Mouse (Mus musculus): Measurements from ENCODE around the gene 5730596B20Rik. TPM values are rescaled to one million over a fixed set of nuclear protein-coding genes. Genes with fewer than 3 reads are reported as not detected.

5730596B20Rik gene
- polyA plus RNA-seq, 1 experiment from 2014 or later, result 1.5 TPM

DNA sequence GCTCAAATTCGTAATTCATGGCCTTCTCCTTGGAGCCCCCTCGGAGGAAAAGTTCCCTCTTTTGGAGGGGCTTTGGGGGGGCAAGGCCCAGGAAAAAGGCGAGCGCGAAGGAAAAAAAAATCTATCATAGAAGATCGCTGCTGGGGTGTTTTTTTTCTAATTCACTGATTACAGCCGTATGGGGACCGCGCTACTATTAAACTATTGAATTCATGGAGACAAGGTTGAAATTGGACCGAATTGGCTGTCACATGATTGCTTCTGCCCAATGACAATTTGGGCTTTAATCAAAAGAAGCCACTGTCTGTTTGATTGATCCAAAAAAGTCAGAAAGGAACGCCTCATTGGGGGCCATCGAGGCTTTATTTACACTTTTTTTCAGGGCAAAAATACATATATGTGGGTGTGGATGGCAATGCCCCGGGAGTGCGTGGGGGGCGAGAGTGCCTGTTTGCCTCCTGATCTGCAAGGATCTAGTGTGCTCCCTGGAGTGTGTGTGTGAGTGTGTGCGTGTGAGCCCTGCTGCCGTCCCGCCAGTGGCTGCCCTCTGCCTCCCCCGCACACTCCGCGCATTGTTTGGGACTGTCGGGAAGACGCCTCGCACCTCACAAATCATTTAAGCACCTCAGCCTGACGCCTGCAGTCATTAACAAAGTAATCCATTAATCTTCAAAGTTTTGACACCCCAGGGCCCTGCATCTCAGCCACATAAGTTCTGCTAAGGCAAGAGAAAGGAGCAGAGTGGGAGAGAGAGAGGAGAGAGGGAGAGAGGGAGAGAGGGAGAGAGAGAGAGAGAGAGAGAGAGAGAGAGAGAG is 12.5 kb upstream of the 5730596B20Rik start, which contains the start of gene Hoxa2:
Gene Hoxa2 (minus strand): TSS at position 206 of the 815 bp plus-strand sequence.
- DNase-seq (ENCODE audit: low spot score) (peak; percentile 73), ATAC-seq (peak; percentile 46)
- Histone ChIP-seq H3K4me3 (ENCODE audit: low read depth, low read length) (peak within 1 kb of the TSS; percentile 54), H3K4me1 (ENCODE audit: insufficient read depth, low read depth, low read length) (peaks cover 5% of the 10 kb centered on the region; the same call in 1 of the 2 replicates), H3K27ac (ENCODE audit: low read length) (peak within 1 kb of the TSS; percentile 79), H3K4me2 (replicated peaks; ENCODE audit: low read depth, low read length) (peak within 1 kb of the TSS; percentile 70), H3K36me3 (ENCODE audit: insufficient read depth, low read length) (no peaks in the 10 kb centered on the region), H3K27me3 (replicated peaks; ENCODE audit: insufficient read depth, low read length) (peaks cover 7% of the 10 kb centered on the region; the same call in 1 of the 2 replicates), H3K9ac (replicated peaks; ENCODE audit: low read depth) (peak within 1 kb of the TSS; percentile 50), H3K9me3 (ENCODE audit: low read length) (no peaks in the 10 kb centered on the region)
- under 1% methylated on average over 25 of the region's 25 CpGs for WGBS
- no peak for TF ChIP-seq CTCF (IDR thresholded peaks at IDR 0.05)
- TF ChIP-seq EP300 (IDR thresholded peaks at IDR 0.05), result 0 out of 2 replicates have a peak, but pooled peaks have one; percentile 39

DNA sequence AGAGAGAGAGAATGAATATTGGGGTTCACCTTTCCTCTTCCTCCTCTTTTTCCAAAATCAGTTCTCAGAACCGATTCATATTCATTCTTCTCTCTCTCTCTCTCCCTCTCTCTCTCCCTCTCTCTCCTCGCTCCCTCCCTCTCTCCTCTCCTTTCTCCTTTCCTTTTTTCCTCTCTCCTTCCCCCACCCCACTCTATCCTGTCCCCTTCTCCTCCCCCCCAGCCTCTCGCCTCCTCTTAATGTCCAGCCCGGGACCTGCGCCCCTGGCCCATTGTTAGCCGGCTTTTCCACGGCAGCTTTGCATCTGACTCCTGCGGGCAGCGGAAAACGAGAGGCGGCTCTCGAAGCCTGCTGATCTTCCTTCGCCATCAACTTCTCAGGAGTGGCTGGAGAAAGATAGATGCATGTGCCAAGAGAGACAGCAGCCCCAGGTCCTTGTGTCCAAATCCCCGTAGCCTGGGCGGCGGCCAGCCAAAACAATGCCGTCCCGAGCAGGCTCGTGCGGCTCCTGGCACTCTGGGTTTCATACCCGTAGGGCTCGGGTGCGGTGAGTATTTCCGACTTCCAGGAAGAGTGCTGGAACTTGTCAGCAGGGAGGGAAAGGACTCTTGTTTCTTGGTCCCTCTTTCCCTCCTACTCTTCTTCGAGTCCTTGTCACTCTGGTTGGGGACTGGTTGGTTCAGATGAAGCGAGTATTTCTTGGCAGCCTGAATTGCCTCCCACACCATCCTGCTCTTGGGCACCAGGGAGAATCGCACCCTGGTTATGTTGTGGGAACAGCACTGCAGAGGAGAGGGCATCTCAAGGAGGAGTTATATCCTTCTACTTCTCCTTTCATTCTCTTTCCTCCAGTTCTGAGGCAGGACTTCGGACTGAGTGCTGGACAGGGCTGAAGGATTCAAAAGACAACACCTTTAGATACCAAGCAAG is 11.6 kb upstream of the 5730596B20Rik start:
- DNase-seq (ENCODE audit: low spot score) (peak; percentile 53), ATAC-seq (no peak)
- TF ChIP-seq CTCF (IDR thresholded peaks at IDR 0.05) (no peak), EP300 (IDR thresholded peaks at IDR 0.05) (no peak)
- Histone ChIP-seq H3K27ac (ENCODE audit: low read length) (peak overlapping the region; percentile 79), H3K4me2 (replicated peaks; ENCODE audit: low read depth, low read length) (peak overlapping the region; percentile 70), H3K4me1 (ENCODE audit: insufficient read depth, low read depth, low read length) (peaks cover 10% of the 10 kb centered on the region; the same call in 1 of the 2 replicates), H3K27me3 (replicated peaks; ENCODE audit: insufficient read depth, low read length) (peaks cover 11% of the 10 kb centered on the region; the same call in 1 of the 2 replicates), H3K9ac (replicated peaks; ENCODE audit: low read depth) (peak overlapping the region; percentile 24; the same call in 1 of the 2 replicates), H3K4me3 (ENCODE audit: low read depth, low read length) (peak overlapping the region; percentile 54), H3K9me3 (ENCODE audit: low read length) (no peaks in the 10 kb centered on the region), H3K36me3 (ENCODE audit: insufficient read depth, low read length) (no peaks in the 10 kb centered on the region)
- 4% methylated on average over 27 of the region's 28 CpGs for WGBS

DNA sequence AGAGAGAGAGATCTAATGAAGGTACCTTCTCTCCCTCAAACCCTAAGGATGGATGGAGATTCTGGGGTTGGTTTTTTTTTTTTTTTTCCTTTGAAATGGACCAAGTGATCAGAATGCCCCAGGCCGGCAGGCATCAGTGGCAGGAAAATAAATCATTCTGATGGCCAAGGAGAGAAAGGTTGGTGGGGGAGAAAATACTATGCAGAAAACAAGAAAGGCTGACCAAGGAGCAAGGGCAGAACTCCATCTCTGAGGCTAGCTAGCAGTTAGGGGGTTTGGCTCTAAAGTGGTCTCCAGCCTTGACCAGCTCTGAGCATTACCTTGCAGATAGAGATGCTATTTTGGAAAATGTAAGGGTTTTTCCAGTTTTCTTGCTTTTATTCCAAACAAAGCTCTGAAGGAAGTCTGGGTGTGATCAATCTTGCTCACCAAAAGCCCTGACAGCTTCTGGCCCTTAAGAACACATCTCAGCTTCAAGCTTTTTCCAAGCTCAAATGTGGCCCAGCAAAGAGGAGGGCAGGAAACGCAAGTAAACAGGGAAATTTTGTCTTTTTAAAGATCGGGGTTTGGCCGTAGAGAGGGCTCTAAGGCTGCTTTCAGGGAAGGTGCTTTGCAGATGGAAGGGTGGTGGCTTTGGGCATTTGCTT is 10.7 kb upstream of the 5730596B20Rik start:
- H3K27ac ChIP-seq (ENCODE audit: low read length), result peak overlapping the region; percentile 79

GRCm38 (mm10) chr6:52167176-52167575 is 10.1 kb upstream of the 5730596B20Rik start:
- H3K9me3 ChIP-seq (ENCODE audit: low read length), result no peaks in the 10 kb centered on the region
- peaks cover 10% of the 10 kb centered on the region; the same call in 1 of the 2 replicates for H3K4me1 ChIP-seq (ENCODE audit: insufficient read depth, low read depth, low read length)
- WGBS, result 25% methylated on average over 1 of the region's 1 CpGs
- peak overlapping the region; percentile 30; the same call in 1 of the 2 replicates for H3K4me3 ChIP-seq (ENCODE audit: low read depth, low read length)
- no peak for ATAC-seq
- TF ChIP-seq EP300 (IDR thresholded peaks at IDR 0.05) (no peak), CTCF (IDR thresholded peaks at IDR 0.05) (no peak)
- H3K9ac ChIP-seq (replicated peaks; ENCODE audit: low read depth), result peak overlapping the region; percentile 56
- peak overlapping the region; percentile 79 for H3K27ac ChIP-seq (ENCODE audit: low read length)
- H3K4me2 ChIP-seq (replicated peaks; ENCODE audit: low read depth, low read length), result peak overlapping the region; percentile 70
- no peak for DNase-seq (ENCODE audit: low spot score)
- peaks cover 11% of the 10 kb centered on the region; the same call in 1 of the 2 replicates for H3K27me3 ChIP-seq (replicated peaks; ENCODE audit: insufficient read depth, low read length)
- H3K36me3 ChIP-seq (ENCODE audit: insufficient read depth, low read length), result no peaks in the 10 kb centered on the region

More for the DNA sequence above, 10.7 kb upstream of the 5730596B20Rik start:
- Histone ChIP-seq H3K4me2 (replicated peaks; ENCODE audit: low read depth, low read length) (peak overlapping the region; percentile 70), H3K4me3 (ENCODE audit: low read depth, low read length) (peak overlapping the region; percentile 30; the same call in 1 of the 2 replicates), H3K36me3 (ENCODE audit: insufficient read depth, low read length) (no peaks in the 10 kb centered on the region), H3K9ac (replicated peaks; ENCODE audit: low read depth) (peak overlapping the region; percentile 56; the same call in 1 of the 2 replicates), H3K9me3 (ENCODE audit: low read length) (no peaks in the 10 kb centered on the region), H3K27me3 (replicated peaks; ENCODE audit: insufficient read depth, low read length) (peaks cover 11% of the 10 kb centered on the region; the same call in 1 of the 2 replicates), H3K4me1 (ENCODE audit: insufficient read depth, low read depth, low read length) (peaks cover 10% of the 10 kb centered on the region; the same call in 1 of the 2 replicates)
- no peak for ATAC-seq
- no peak for TF ChIP-seq EP300 (IDR thresholded peaks at IDR 0.05)
- TF ChIP-seq CTCF (IDR thresholded peaks at IDR 0.05), result no peak
- 13% methylated on average over 4 of the region's 4 CpGs for WGBS
- peak; percentile 46 for DNase-seq (ENCODE audit: low spot score)

- DNase-seq (ENCODE audit: low spot score), result peak; percentile 34
Measured at GRCm38 (mm10) chr6:52167736-52168161, 9.5 kb upstream of the 5730596B20Rik start.

More at GRCm38 (mm10) chr6:52167736-52168161, 9.5 kb upstream of the 5730596B20Rik start:
- Histone ChIP-seq H3K4me3 (ENCODE audit: low read depth, low read length) (peak overlapping the region; percentile 30), H3K4me2 (replicated peaks; ENCODE audit: low read depth, low read length) (peak overlapping the region; percentile 70), H3K9ac (replicated peaks; ENCODE audit: low read depth) (peak overlapping the region; percentile 56), H3K4me1 (ENCODE audit: insufficient read depth, low read depth, low read length) (peaks cover 10% of the 10 kb centered on the region; the same call in 1 of the 2 replicates), H3K27ac (ENCODE audit: low read length) (peak overlapping the region; percentile 79), H3K9me3 (ENCODE audit: low read length) (no peaks in the 10 kb centered on the region), H3K27me3 (replicated peaks; ENCODE audit: insufficient read depth, low read length) (peaks cover 11% of the 10 kb centered on the region; the same call in 1 of the 2 replicates), H3K36me3 (ENCODE audit: insufficient read depth, low read length) (no peaks in the 10 kb centered on the region)
- WGBS, result 21% methylated on average over 14 of the region's 14 CpGs
- ATAC-seq, result no peak
- no peak for TF ChIP-seq CTCF (IDR thresholded peaks at IDR 0.05)
- TF ChIP-seq EP300 (IDR thresholded peaks at IDR 0.05), result no peak
